ENCODE assay signal across 9 mouse cellular contexts in the genomic region with DNA sequence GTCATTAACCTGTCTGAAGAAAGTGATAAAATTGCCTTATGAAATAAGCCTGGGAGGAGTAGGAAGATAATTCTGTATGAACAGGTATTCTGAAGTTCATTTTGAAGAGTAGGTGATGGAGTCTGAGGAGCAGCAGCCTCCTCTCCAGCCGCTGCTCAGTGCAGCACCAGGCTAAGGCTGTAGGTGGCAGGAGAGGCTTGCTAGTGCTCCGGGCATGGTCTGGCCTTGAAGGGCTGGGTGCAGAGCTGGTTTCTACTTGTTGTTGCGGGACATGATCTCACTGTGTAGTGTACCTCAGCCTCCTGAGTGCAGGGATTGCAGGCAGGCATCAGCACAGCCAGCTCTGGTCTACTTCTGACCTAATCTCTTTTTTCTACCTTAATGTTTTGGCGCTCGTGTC. TPM values are rescaled to one million over a fixed set of nuclear protein-coding genes. Genes with fewer than 3 reads are reported as not detected.
DNase-seq lines count a peak whose midpoint lies in the region; ATAC-seq and TF ChIP-seq lines count a peak whose summit lies in the region.
"Had no signal": no experiment of that assay in that cellular context is flagged by ENCODE, and none has a peak within 500 bp of the region (broad histone marks: within the 10 kb centered on the region; RNA-seq: fewer than 3 reads in every experiment).

No protein-coding gene starts in this region.

- H3K9ac ChIP-seq in ES-Bruce4 (ENCODE audit: low read depth, poor library complexity, severe bottlenecking), result no peak overlapping the region
- no peak overlapping the region for H3K9ac ChIP-seq in forebrain, embryonic 15.5 days (replicated peaks)
- H3K9ac ChIP-seq: heart, embryonic 13.5 days had no signal

- peak; percentile 92 for TF ChIP-seq CTCF in ES-Bruce4 (IDR thresholded peaks at IDR 0.05; ENCODE audit: low read depth, low read length)
- TF ChIP-seq CTCF in lung, adult 2 months (IDR thresholded peaks at IDR 0.05; ENCODE audit: insufficient read depth, low read length), result peak; percentile 80

- no peaks in the 10 kb centered on the region for H3K27me3 ChIP-seq in ES-Bruce4 (ENCODE audit: control insufficient read depth, insufficient read depth, low read length, poor library complexity, severe bottlenecking)
- H3K27me3 ChIP-seq in forebrain, embryonic 15.5 days, result no peaks in the 10 kb centered on the region
- H3K27me3 ChIP-seq: heart, embryonic 13.5 days had no signal

- peak; percentile 80 for ATAC-seq in forebrain, embryonic 15.5 days (replicated peaks)

- H3K4me1 ChIP-seq in ES-Bruce4 (ENCODE audit: control insufficient read depth, insufficient read depth, low read length), result no peaks in the 10 kb centered on the region
- no peaks in the 10 kb centered on the region for H3K4me1 ChIP-seq in forebrain, embryonic 15.5 days
- no peaks in the 10 kb centered on the region for H3K4me1 ChIP-seq in lung, adult 2 months (ENCODE audit: control insufficient read depth, insufficient read depth, low read length)
- H3K4me1 ChIP-seq: heart, embryonic 13.5 days had no signal

- 77% methylated on average over 5 of the region's 5 CpGs for WGBS in forebrain, embryonic 15.5 days
- 51% methylated on average over 5 of the region's 5 CpGs for WGBS in lung, adult 2 months

- peak; percentile 85 for DNase-seq in adrenal gland, postnatal 10 days
- peak; percentile 41 to 61 for DNase-seq in heart, postnatal 36 days
- DNase-seq in layer of hippocampus, adult 18-20 months (ENCODE audit: low spot score in 2 of 2), result peak; percentile 44 to 74
- peak; percentile 27 for DNase-seq in lung, adult 2 months
- peak; percentile 46 for DNase-seq in ovary, postnatal 14 days (ENCODE audit: low spot score)
- peak; percentile 36 to 41 for DNase-seq in thymus, postnatal 36 days

- no peak overlapping the region for H3K27ac ChIP-seq in ES-Bruce4 (ENCODE audit: insufficient read depth, low read length)
- no peak overlapping the region for H3K27ac ChIP-seq in forebrain, embryonic 15.5 days (replicated peaks)
- H3K27ac ChIP-seq: heart, embryonic 13.5 days had no signal

- no peak overlapping the region for H3K4me3 ChIP-seq in ES-Bruce4 (ENCODE audit: low read depth, low read length)
- H3K4me3 ChIP-seq in forebrain, embryonic 15.5 days, result no peak overlapping the region
- H3K4me3 ChIP-seq in lung, adult 2 months (replicated peaks; ENCODE audit: extremely low read depth, low read depth, low read length), result no peak overlapping the region
- H3K4me3 ChIP-seq: heart, embryonic 13.5 days had no signal

- intact Hi-C loops in heart, postnatal 36 days (cut with DNase I), result loop anchor here (1.0 to 10.0 kb wide), 6 partner anchors 75 to 441 kb away; a partner anchor contains a TSS

- peaks cover 55% of the 10 kb centered on the region for H3K36me3 ChIP-seq in ES-Bruce4 (ENCODE audit: control insufficient read depth, insufficient read depth, low read length, poor library complexity, severe bottlenecking)
- H3K36me3 ChIP-seq in forebrain, embryonic 15.5 days, result peaks cover 70% of the 10 kb centered on the region

- TF ChIP-seq POLR2A in ES-Bruce4 (IDR thresholded peaks at IDR 0.05; ENCODE audit: insufficient read depth, low read length), result no peak
- no peak for TF ChIP-seq POLR2A in lung, adult 2 months (IDR thresholded peaks at IDR 0.05; ENCODE audit: borderline replicate concordance, extremely low read depth, low read depth, low read length)

- no peak overlapping the region for H3K4me2 ChIP-seq in forebrain, embryonic 15.5 days (replicated peaks)
- H3K4me2 ChIP-seq: heart, embryonic 13.5 days had no signal

- peak; percentile 35; the same call in 1 of the 2 replicates for TF ChIP-seq EP300 in ES-Bruce4 (IDR thresholded peaks at IDR 0.05; ENCODE audit: insufficient read depth, low read depth, low read length)

- no peaks in the 10 kb centered on the region for H3K9me3 ChIP-seq in ES-Bruce4 (replicated peaks; ENCODE audit: control insufficient read depth, insufficient read depth, low read length, poor library complexity, severe bottlenecking)
- no peaks in the 10 kb centered on the region for H3K9me3 ChIP-seq in forebrain, embryonic 15.5 days
- H3K9me3 ChIP-seq: heart, embryonic 13.5 days had no signal

RNA-seq across cellular contexts. Expression of a gene that starts 18.7 kb away (rescaled TPM):
- polyA plus RNA-seq in ES-Bruce4 (2011; ENCODE audit: insufficient read depth, insufficient read length, low read depth, missing spikeins), result 60.5 and 61.6 TPM in 2 replicates
- 10 to 100 TPM; 11.9 to 14.2 TPM for total RNA-seq in adrenal gland, postnatal 10 days (2021)
- 22.2 and 23.9 TPM in 2 replicates for polyA plus RNA-seq in forebrain, embryonic 15.5 days (2015; fragmentation: Nextera tagmentation; extraction: Ambion mirVana)
- 1 to 10 TPM; 6.8 to 7.8 TPM for total RNA-seq in heart, postnatal 36 days (2021)
- total RNA-seq in layer of hippocampus, adult 18-20 months (2021), result 10 to 100 TPM; 19.5 to 19.7 TPM
- polyA plus RNA-seq in lung, adult 2 months (2012; rRNA removed), result 2.5 and 3.7 TPM in 2 replicates

RNA-seq across cellular contexts. Expression of a gene that starts 37.8 kb away (rescaled TPM):
- 0.75 TPM in 1 of 2 replicates, not detected in the other for polyA plus RNA-seq in ES-Bruce4 (2011; ENCODE audit: insufficient read depth, insufficient read length, low read depth, missing spikeins)
- total RNA-seq in adrenal gland, postnatal 10 days (2021), result 1 to 10 TPM; 1.8 to 2.5 TPM
- polyA plus RNA-seq in forebrain, embryonic 15.5 days (2015; fragmentation: Nextera tagmentation; extraction: Ambion mirVana), result 0.59 and 0.66 TPM in 2 replicates
- total RNA-seq in heart, postnatal 36 days (2021), result not detected
- total RNA-seq in layer of hippocampus, adult 18-20 months (2021), result 1 to 10 TPM; 2.9 to 3.4 TPM
- 42.8 and 55.3 TPM in 2 replicates for polyA plus RNA-seq in lung, adult 2 months (2012; rRNA removed)

Comparison
In these comparisons a context has a peak if more than half of its experiments do, and no peak if none do; other contexts are left out.
1. DNase-seq: peak in every context shown above with its lines; median percentile 85 in adrenal gland, postnatal 10 days; 59 in layer of hippocampus, adult 18-20 months; 51 in heart, postnatal 36 days; 46 in ovary, postnatal 14 days; 38 in thymus, postnatal 36 days; 27 in lung, adult 2 months.